Mouse (Mus musculus) embryo, embryonic 11 days (tissue): ENCODE data around the gene Xrn1.
"Not testable (repeated sequence)": the region's sequence is repeated elsewhere in the genome, so short reads cannot be mapped to it uniquely, and the experiment has no call there.

Experiments used
- DNase-seq: peaks from one replicate; pipeline ENCODE4 v3.0.0-alpha.2; 2015

Gene Xrn1

DNA sequence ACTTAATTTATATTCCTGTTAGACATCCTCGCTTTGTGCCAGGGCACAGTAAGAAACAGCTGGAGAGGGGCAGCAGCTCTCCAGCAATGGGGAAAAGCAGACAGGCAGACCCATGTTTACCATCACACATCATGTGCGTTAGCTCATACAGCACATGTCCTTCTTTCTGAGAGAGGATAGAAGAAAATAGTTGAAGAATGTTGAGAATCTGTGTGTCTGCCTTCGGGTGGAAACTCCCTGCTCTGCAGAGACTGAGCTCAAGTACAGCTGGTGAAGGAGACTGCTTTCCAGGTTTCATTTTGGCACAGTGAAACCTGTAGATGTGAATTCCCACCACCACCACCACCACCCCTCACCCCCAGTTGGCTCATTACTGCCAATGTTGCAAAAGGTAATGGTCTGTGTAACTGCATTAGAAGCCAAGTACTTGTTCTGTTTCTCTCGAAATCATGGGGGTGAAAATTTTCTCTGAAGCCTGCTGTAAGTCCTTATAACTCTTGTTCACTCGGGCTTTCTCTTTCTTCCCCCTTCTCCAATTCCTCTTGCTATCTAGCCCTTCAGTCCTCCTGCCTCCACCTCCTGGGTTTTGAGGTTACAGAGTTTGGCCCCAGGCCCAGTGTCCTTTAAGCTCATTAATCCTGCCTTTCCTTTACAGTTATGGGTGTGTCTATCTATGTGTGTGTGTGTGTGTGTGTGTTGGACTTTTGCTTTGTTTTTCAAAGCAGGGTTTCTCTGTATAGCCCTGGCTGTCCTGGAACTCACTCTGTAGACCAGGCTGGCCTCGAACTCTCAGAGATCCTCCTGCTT is 102.1 kb downstream of the Xrn1 start:
- no peak for DNase-seq

- no peak for DNase-seq
Observed at GRCm38 (mm10) chr9:96063083-96063802, 108.7 kb downstream of the Xrn1 start.

DNA sequence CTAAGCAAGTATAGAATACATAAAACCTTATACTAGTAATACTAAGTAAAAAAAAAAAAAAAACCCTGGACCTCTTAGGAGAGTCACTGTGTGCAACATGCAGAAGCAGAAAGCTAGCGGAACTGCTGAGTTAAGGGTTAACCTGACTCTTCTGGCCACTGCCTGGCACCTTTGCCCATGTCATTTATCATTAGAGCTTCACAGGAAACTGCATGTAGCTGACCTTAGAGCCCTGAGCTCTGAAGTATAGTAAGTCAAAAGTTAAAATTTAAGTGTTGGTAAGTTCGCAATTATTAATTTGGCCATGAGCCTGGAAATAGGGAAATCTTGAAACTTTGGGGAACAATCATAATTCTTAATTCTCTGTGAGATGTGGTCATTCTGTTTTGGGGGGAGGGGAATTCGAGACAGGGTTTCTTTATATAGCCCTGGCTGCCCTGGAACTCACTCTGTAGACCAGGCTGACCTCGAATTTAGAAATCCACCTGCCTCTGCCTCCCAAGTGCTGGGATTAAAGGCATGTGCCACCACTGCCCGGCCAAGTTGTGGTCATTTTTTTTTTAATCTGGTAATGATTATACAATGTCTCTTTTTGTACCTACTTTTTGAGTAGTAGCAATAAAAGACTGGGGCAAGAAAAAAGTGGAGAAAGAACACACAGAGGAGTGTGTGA is 109.4 kb downstream of the Xrn1 start:
- no peak for DNase-seq

GRCm38 (mm10) chr9:96067507-96067906 is 112.9 kb downstream of the Xrn1 start:
- no peak for DNase-seq

- peak; percentile 3 for DNase-seq
Observed at GRCm38 (mm10) chr9:96078752-96079315, 124.3 kb downstream of the Xrn1 start.

DNA sequence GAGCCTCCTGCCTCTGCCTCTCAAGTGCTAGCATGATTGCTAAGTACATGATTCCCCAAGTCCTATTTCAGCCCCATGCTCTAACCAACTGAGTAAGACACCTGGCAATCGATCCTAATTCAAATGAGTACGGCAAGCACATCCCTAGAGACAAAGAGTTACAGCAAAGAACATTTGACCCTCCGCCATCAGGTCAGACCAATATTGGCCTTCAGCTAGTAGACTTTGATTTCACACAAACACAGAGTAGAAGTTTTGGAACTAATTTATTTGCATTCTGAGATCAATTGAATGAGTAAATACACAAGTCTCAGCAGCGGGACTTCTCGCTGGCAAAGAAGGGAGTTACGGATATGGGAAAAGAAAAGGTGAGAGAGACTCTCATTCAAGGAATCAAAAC is 130.7 kb downstream of the Xrn1 start:
- no peak for DNase-seq

GRCm38 (mm10) chr9:96087671-96088070 is 133.1 kb downstream of the Xrn1 start:
- DNase-seq = no peak

- DNase-seq = not testable (repeated sequence)
Observed at GRCm38 (mm10) chr9:96088456-96088855, 133.9 kb downstream of the Xrn1 start.

DNA sequence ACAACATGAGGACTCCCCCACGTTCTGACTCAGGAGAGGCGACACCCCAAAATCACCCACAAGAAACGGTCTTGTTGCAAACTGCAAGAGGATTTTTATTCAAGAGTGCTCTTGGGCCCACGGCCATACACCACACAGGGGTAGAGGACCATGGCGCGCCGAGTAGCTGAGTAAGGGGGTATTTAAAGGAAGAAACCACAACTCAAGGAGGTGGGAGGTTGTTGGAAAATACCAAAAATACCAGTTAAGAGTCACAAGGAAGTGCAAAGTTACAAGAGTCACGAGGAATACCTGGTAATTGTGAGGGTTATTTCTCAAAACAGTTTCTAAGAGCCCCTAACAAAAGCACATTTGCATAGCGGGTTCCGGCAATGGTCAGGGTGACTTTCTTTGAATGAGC is 138.1 kb downstream of the Xrn1 start:
- not testable (repeated sequence) for DNase-seq

- DNase-seq = no peak
Observed at GRCm38 (mm10) chr9:96093221-96093620, 138.7 kb downstream of the Xrn1 start.

DNA sequence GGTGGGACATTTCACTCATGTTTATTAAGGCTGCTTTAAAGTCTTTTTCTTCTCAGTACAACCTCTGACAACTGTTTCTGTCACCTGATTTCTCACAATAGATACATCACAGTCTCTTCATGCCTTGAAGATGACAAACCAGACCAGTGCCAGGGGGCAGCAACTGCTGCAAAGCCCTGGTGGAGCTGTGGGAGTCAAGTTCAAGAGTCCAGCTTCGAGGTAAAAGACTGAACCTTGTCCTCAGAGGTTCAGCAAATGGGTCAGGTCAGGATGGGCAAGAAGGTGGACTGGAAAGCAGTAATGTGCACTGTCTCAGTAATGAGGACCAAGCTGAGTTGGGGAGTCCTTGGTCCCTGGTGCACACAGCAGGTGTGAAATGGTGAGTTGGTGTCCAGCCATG is 139.8 kb downstream of the Xrn1 start:
- DNase-seq = no peak

- no peak for DNase-seq
Observed at GRCm38 (mm10) chr9:96095192-96095591, 140.6 kb downstream of the Xrn1 start.

DNA sequence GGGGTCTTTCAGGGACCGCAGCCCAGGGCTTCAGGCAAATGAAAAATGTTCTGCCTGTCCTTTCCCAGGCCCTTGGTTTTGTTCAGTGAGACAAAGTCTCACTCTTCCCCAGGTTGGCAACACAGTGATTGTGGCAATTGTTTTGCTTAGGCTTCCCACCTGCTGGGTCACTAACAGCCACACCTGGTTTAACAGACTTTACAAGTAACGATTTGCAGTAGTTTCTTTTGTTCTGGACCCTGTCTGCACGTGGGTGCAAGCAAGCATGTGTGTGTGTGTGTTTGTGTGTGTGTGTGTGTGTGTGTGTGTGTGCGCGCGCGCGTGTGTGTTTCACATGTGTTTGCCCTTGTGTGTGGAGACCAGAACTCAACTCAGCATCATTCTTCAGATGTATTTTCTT is 148.3 kb downstream of the Xrn1 start:
- no peak for DNase-seq
